Mouse (Mus musculus) liver, embryonic 14.5 days (tissue): Measurements from ENCODE around the gene Fbxl22. TPM values are rescaled to one million over a fixed set of nuclear protein-coding genes. Genes with fewer than 3 reads are reported as not detected.
A peak's percentile ranks its signal among the peaks of the same experiment; 100 is the strongest.

Experiments
- ATAC-seq: fragments of 200-750 bp; cut with Nextera tagmentation; 2 replicates; pipeline ENCODE4 v1.8.0; 2017; ENCODE audit warnings: moderate number of reproducible peaks, mild to moderate bottlenecking, moderate library complexity; ENCODE audit not compliant: insufficient read depth
- DNase-seq, 3 experiments: peaks; one replicate each; pipeline ENCODE4 v3.0.0-alpha.2; 2012 to 2013; ENCODE audit warnings: low read depth in 3 of 3, low spot score in 3 of 3
- H3K27ac ChIP-seq: fragments of 300-500 bp; sonication (generic); 2 replicates; pipeline ENCODE4 v1.5.1; 2014; ENCODE audit warnings: moderate library complexity, mild to moderate bottlenecking, control low read depth, inconsistent platforms
- H3K27me3 ChIP-seq: fragments of 300-500 bp; sonication (generic); 2 replicates; pipeline ENCODE4 v1.6.1; 2014; ENCODE audit warnings: mild to moderate bottlenecking, low read length, moderate library complexity; ENCODE audit not compliant: control insufficient read depth, insufficient read depth
- H3K36me3 ChIP-seq: fragments of 300-500 bp; sonication (generic); replicated peaks from 2 replicates; pipeline ENCODE4 v1.6.1; 2014; ENCODE audit warnings: low read depth; ENCODE audit not compliant: control insufficient read depth, insufficient read depth
- H3K4me1 ChIP-seq, 2 experiments: fragments of 200-500 bp in 1 of 2; fragments of 300-500 bp in 1 of 2; sonication (generic) in 1 of 2; replicated peaks; 2 replicates each; pipeline ENCODE4 v1.6.1; 2012 to 2014; ENCODE audit warnings: antibody characterized with exemption in 1 of 2, inconsistent platforms in 1 of 2, low read length in 1 of 2; ENCODE audit not compliant: control insufficient read depth in 2 of 2, insufficient read depth in 2 of 2
- H3K4me2 ChIP-seq: fragments of 300-500 bp; sonication (generic); 2 replicates; pipeline ENCODE4 v1.6.1; 2014; ENCODE audit warnings: low read depth, mild to moderate bottlenecking, control low read depth, moderate library complexity
- H3K4me3 ChIP-seq, 2 experiments: fragments of 200-500 bp in 1 of 2; fragments of 300-500 bp in 1 of 2; sonication (generic) in 1 of 2; 2 replicates each; pipeline ENCODE4 v1.5.1; 2012 to 2014; ENCODE audit warnings: low read depth in 2 of 2, low read length in 2 of 2, mild to moderate bottlenecking in 2 of 2, control low read depth in 1 of 2, inconsistent platforms in 1 of 2, moderate library complexity in 1 of 2; ENCODE audit not compliant: insufficient read depth in 1 of 2
- H3K9ac ChIP-seq: fragments of 300-500 bp; sonication (generic); replicated peaks from 2 replicates; pipeline ENCODE4 v1.6.1; 2014; ENCODE audit warnings: mild to moderate bottlenecking, control low read depth, moderate library complexity
- H3K9me3 ChIP-seq: fragments of 300-500 bp; sonication (generic); 2 replicates; pipeline ENCODE4 v1.6.1; 2016; ENCODE audit warnings: low read length, mixed read lengths; ENCODE audit not compliant: control insufficient read depth
- CTCF ChIP-seq: IDR thresholded peaks from 2 replicates; pipeline ENCODE4 v1.5.1; 2016; ENCODE audit warnings: antibody characterized with exemption, low read depth, control low read depth
- EP300 ChIP-seq: IDR thresholded peaks from 2 replicates; pipeline ENCODE4 v1.6.1; 2016; ENCODE audit warnings: antibody characterized with exemption, low read depth
- WGBS: fragments of 180-500 bp; shearing (Covaris S2); extraction: QIAGEN DNeasy Blood & Tissue Kit; methylation state at CpG from one replicate; pipeline ENCODE4 v1.1.7; 2014; ENCODE audit not compliant: insufficient replicate concordance; 5-methylcytosine and 5-hydroxymethylcytosine counted together
- polyA plus RNA-seq, 2 experiments: library from polyadenylated mRNA; depleted of rRNA in 1 of 2; stranded (reverse) in 1 of 2; unstranded in 1 of 2; fragments of >200 nt; fragmentation: Nextera tagmentation in 1 of 2; extraction: Ambion mirVana in 1 of 2; gene quantifications; 2 replicates each; pipeline versions ENCODE4 v1.2.1 to v1.2.3; 2012 to 2014

Fbxl22 gene
- polyA plus RNA-seq, 2 experiments = 0.13 to 0.44 TPM

DNA sequence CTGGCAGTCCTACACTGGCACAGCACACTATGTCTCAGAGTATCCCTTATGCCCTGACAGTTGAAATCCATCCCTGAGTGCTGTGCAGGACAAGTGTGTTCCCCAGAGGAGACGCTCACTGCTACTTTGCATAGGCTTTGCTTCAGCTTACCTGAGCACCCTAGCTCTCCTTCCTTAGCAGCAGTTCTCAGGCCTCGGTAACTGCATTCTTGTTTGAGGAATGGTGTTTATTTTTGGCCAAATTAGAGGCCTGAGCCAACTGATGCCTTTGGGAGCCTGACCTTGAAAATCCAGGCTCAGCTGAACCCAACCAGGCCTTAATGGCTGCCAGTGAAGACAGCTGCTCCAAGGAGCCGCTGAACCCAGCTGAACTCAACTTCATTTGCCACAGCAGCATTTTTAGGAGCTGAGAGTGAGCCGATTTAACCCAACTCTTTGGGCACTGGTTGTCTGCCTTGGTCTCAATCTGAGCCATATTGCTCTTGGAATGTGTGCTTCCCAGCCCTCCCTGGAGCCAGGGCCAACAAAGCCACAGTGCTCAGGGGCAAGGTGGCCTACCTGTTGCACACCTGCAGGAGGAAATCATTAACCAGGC, 635 bp downstream of the Fbxl22 start:
- ATAC-seq = no peak
- no peak for TF ChIP-seq CTCF
- Histone ChIP-seq H3K9me3 (no peaks in the 10 kb centered on the region), H3K4me1 (peaks cover 6 to 15% of the 10 kb centered on the region in 2 experiments; a peak in 3 of 4 replicates), H3K36me3 (peaks cover 44% of the 10 kb centered on the region), H3K9ac (no peak overlapping the region), H3K4me2 (no peak overlapping the region), H3K27ac (no peak overlapping the region), H3K4me3 (no peak overlapping the region), H3K27me3 (no peaks in the 10 kb centered on the region)
- 84% methylated on average over 4 of the region's 4 CpGs for WGBS
- no peak for DNase-seq

DNA sequence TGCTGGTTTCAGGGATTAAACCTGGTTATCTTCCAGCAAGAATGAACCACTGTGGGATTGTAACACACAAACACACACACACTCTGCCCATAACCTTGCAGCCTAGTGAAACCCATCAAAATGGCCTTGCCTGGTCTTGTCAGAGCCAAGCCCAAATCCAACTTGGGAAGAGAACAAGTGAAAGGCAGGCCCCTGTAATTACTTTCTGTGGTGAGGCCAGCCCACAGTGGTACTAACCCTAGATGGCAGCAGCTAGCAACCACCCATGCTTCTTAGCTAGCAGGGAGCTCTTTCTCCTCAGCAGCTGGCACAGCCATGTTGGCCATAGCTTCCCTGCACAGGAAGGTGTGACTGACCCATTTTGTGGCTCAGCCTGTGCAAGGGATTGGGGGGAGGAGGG, 1.2 kb downstream of the Fbxl22 start:
- H3K9ac ChIP-seq = no peak overlapping the region
- H3K9me3 ChIP-seq = no peaks in the 10 kb centered on the region
- H3K4me1 ChIP-seq = peaks cover 6 to 15% of the 10 kb centered on the region in 2 experiments; a peak in 3 of 4 replicates
- H3K27me3 ChIP-seq = no peaks in the 10 kb centered on the region
- peaks cover 48% of the 10 kb centered on the region for H3K36me3 ChIP-seq
- H3K4me3 ChIP-seq = no peak overlapping the region
- no peak overlapping the region for H3K27ac ChIP-seq
- peak overlapping the region; percentile 68; the same call in 1 of the 2 replicates for H3K4me2 ChIP-seq
- ATAC-seq (no peak), DNase-seq (no peak)
- TF ChIP-seq CTCF = peak; percentile 56
- TF ChIP-seq EP300 = no peak

DNA sequence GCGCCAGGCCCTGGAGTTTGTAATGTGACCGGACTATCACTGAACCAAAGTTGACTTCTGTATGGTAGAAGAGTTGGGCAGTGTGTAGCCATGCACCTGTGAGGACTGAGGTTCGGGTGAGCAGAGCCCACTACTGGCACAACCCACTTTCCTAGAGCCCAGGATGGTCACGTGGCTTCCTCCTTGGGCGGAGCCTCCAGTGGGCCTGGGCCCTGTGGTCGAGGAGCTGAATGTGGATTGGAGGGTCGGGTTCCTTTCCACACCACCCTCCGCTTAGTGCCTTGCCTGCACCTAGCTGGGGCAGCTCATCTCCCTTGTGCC, 2.1 kb downstream of the Fbxl22 start:
- Histone ChIP-seq H3K9me3 (no peaks in the 10 kb centered on the region), H3K4me2 (peak overlapping the region; percentile 68), H3K27ac (peak overlapping the region; percentile 65), H3K4me3 (peak overlapping the region; percentile 64 to 72), H3K9ac (peak overlapping the region; percentile 65), H3K27me3 (no peaks in the 10 kb centered on the region), H3K4me1 (peaks cover 6 to 15% of the 10 kb centered on the region in 2 experiments; a peak in 3 of 4 replicates), H3K36me3 (peaks cover 48% of the 10 kb centered on the region)
- TF ChIP-seq EP300 (no peak), CTCF (no peak; the same call in 1 of the 2 replicates)
- ATAC-seq (peak; percentile 75), DNase-seq (peak; percentile 64 to 69 (median 67))
- 0% methylated on average over 8 of the region's 8 CpGs for WGBS

DNA sequence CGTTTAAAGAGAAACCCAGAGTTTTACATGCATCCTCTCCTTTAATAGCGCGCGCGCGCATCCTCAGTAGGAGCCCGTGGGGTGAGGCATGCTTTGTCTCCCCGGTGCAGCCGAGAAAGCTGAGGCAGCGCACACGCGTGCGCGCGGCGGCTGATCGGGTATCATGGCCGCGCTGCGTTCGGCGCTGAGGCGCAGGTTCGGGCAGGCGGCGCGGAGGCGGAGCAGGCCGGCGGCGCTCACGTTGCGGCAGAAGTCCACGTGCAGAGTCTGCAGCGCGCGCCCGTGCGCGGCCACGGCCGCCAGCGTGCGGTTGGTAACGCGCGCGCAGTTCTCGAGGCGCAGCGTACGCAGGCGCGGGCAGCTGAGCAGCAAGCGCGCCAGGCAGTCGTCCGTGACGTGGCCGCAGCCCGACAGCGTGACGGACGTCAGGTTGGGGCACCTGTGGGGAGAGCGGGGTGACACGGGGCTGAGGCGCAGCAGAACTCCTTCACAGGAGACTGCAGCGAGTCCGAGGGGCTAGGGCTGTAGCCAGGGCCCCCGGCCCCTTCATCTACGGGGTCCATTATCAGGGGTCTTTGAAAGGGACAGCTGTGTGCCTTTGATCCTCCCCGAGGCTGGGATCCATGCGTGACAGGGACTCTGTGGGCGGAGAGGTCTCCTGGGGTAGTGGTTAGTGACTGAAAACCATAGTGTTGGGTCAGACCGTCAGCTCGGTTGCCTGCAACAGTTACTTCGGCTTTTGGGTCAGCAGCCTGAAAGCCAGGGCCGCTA, 2.6 kb downstream of the Fbxl22 start:
- H3K4me1 ChIP-seq = peaks cover 8 to 17% of the 10 kb centered on the region in 2 experiments
- under 1% methylated on average over 78 of the region's 78 CpGs for WGBS

DNA sequence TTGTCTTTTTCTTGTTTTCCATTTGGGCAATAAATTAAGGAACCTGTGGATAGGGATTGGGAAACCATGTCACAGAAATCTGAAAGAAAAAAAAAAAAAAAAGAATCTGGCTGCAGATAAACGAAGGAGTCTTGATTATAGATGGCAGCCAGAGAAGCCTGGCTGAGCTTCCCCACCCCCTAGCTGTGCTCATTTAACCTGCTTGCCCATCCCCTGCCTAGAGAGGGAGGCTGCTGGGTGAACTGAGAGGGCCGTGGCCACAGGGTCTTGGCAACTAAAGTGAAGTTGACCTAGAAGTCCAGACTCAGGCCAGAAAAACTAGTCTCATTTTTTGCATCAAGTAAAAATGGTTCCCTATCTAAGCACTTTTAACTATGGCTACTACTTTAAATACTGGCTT, 3.4 kb downstream of the Fbxl22 start:
- no peaks in the 10 kb centered on the region for H3K27me3 ChIP-seq
- WGBS = 5% methylated on average over 2 of the region's 2 CpGs
- no peaks in the 10 kb centered on the region for H3K9me3 ChIP-seq
- H3K9ac ChIP-seq = peak overlapping the region; percentile 65
- no peak for ATAC-seq
- peak overlapping the region; percentile 70 for H3K27ac ChIP-seq
- peak overlapping the region; percentile 68 for H3K4me2 ChIP-seq
- peaks cover 16 to 25% of the 10 kb centered on the region in 2 experiments for H3K4me1 ChIP-seq
- H3K36me3 ChIP-seq = peaks cover 49% of the 10 kb centered on the region
- H3K4me3 ChIP-seq = peak overlapping the region; percentile 64 to 72
- TF ChIP-seq CTCF (no peak), EP300 (no peak)
- no peak for DNase-seq

More for the DNA sequence above, 2.6 kb downstream of the Fbxl22 start:
- H3K27ac ChIP-seq = peak overlapping the region; percentile 70
- DNase-seq = peak; percentile 74 to 77 (median 76)
- no peaks in the 10 kb centered on the region for H3K27me3 ChIP-seq
- peak; percentile 84 for ATAC-seq
- peak overlapping the region; percentile 68 for H3K4me2 ChIP-seq
- H3K4me3 ChIP-seq = peak overlapping the region; percentile 64 to 72
- H3K9me3 ChIP-seq = no peaks in the 10 kb centered on the region
- peaks cover 48% of the 10 kb centered on the region for H3K36me3 ChIP-seq
- peak overlapping the region; percentile 65 for H3K9ac ChIP-seq
- no peak for TF ChIP-seq CTCF
- no peak for TF ChIP-seq EP300
